Mouse (Mus musculus) G1E (cell line): Measurements from ENCODE around the gene Zfp174.
"Not testable (repeated sequence)": the region's sequence is repeated elsewhere in the genome, so short reads cannot be mapped to it uniquely, and the experiment has no call there.

Source experiments
- CTCF ChIP-seq: IDR thresholded peaks from 2 replicates; pipeline ENCODE4 v1.5.1; 2012; ENCODE audit warnings: low read depth, low read length, inconsistent platforms, mixed read lengths
- GATA1 ChIP-seq: IDR thresholded peaks from 2 replicates; pipeline ENCODE4 v1.6.1; 2012; ENCODE audit warnings: borderline replicate concordance, low read length, inconsistent platforms, mixed read lengths
- GATA2 ChIP-seq: IDR thresholded peaks from 2 replicates; pipeline ENCODE4 v1.6.1; 2012; ENCODE audit warnings: low read depth, low read length, inconsistent platforms, borderline replicate concordance
- POLR2AphosphoS5 ChIP-seq: IDR thresholded peaks from 2 replicates; pipeline ENCODE4 v1.6.1; 2012; ENCODE audit warnings: low read depth, low read length, inconsistent platforms; ENCODE audit not compliant: insufficient replicate concordance
- TAL1 ChIP-seq: conservative IDR thresholded peaks from 2 replicates; pipeline ENCODE4 v1.6.1; 2012; ENCODE audit warnings: low read depth, low read length, inconsistent platforms, mixed read lengths

GRCm38 (mm10) chr16:3851301-3851700, 4.2 kb downstream of the Zfp174 start:
- TF ChIP-seq GATA1, CTCF, TAL1, POLR2AphosphoS5, GATA2: not testable (repeated sequence)
